Mouse (Mus musculus): ENCODE results near the gene Nfat5.

GRCm38 (mm10) chr8:107386171-107386570 lies 92.9 kb downstream of the Nfat5 start:
- no peak for TF ChIP-seq POLR2A (IDR thresholded peaks at IDR 0.05; ENCODE audit: low read depth, low read length)
- TF ChIP-seq CTCF (IDR thresholded peaks at IDR 0.05; ENCODE audit: borderline replicate concordance, insufficient read depth, low read length), result no peak

Data from embryonic fibroblast, embryonic 13.5 days (primary cell).